Mouse (Mus musculus) heart, postnatal 0 days (tissue): ENCODE results near the gene Tuba1a.

Experiments used
- CTCF ChIP-seq: IDR thresholded peaks from 2 replicates; pipeline ENCODE4 v1.5.1; 2016; ENCODE audit warnings: antibody characterized with exemption, control low read depth, low read depth
- EP300 ChIP-seq: IDR thresholded peaks from 2 replicates; pipeline ENCODE4 v1.6.1; 2016; ENCODE audit warnings: antibody characterized with exemption, low read depth

DNA sequence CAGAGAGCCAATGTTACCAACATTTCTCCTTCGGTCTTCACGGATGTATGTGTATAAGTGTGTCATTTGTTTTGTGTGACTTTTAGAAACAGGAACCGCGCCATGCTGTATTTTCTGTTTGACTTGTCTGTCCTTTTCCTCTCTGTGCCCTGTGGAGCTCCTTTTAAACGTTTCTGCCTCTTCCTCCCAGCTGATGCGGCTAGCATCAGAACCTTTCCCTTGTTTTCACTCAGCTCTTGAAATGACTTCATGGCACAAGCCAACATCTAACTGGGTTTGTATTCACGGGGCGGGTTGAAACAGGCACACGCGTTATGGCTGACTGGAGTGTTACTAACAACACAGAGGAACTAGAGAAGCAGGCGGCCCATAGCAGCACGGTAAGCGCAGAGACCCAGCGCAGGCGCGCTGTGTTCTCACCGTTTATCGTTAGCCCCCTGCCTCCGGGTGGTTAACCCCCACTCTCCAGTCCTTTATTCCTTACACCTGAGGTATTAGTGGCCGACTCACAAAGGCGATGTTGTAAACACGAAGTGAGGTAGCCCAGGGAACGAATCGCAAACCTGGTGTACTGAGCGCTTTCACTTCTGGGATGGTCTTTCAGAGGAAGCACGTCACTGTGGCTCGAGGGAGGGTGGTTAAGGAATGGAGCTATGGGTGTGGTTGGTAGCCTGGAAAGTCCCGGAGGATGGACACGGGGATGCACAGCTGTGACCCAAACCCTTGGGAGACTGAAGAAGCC lies 31.9 kb upstream of the Tuba1a start:
- TF ChIP-seq CTCF (no peak), EP300 (0 out of 2 replicates have a peak, but pooled peaks have one; percentile 69)
